Mouse (Mus musculus) brain, embryonic 18.5 days (tissue): ENCODE data around the gene Klk6.

Experiments used
- DNase-seq: peaks from one replicate; pipeline ENCODE4 v3.0.0-alpha.2; 2012; ENCODE audit warnings: low read depth, low spot score

Gene Klk6

GRCm38 (mm10) chr7:43824199-43824598, at the start of gene Klk6:
TSS of gene Klk6 (plus strand) at chr7:43824499.
- no peak for DNase-seq

GRCm38 (mm10) chr7:43774802-43775201, 49.5 kb upstream of the Klk6 start:
- DNase-seq, result no peak

- DNase-seq, result no peak
Observed at GRCm38 (mm10) chr7:43775311-43776057, 48.8 kb upstream of the Klk6 start.

- no peak for DNase-seq
Observed at GRCm38 (mm10) chr7:43776506-43776905, 47.8 kb upstream of the Klk6 start.

GRCm38 (mm10) chr7:43777423-43777822, 46.9 kb upstream of the Klk6 start:
- DNase-seq, result no peak

GRCm38 (mm10) chr7:43778176-43778970, 45.9 kb upstream of the Klk6 start:
- no peak for DNase-seq

- DNase-seq, result no peak
Observed at GRCm38 (mm10) chr7:43780241-43780640, 44.1 kb upstream of the Klk6 start.

GRCm38 (mm10) chr7:43780746-43781145, 43.6 kb upstream of the Klk6 start, which contains the start of gene Klk10:
TSS of gene Klk10 (plus strand) at chr7:43781035.
- no peak for DNase-seq

GRCm38 (mm10) chr7:43781541-43781940, 42.8 kb upstream of the Klk6 start:
- DNase-seq, result no peak

- no peak for DNase-seq
Observed at GRCm38 (mm10) chr7:43782275-43783265, 41.7 kb upstream of the Klk6 start.

GRCm38 (mm10) chr7:43785286-43785685, 39.0 kb upstream of the Klk6 start:
- DNase-seq, result no peak

GRCm38 (mm10) chr7:43788096-43788495, 36.2 kb upstream of the Klk6 start:
- no peak for DNase-seq

- DNase-seq, result no peak
Observed at GRCm38 (mm10) chr7:43789295-43789694, 35.0 kb upstream of the Klk6 start.

- DNase-seq, result no peak
Observed at GRCm38 (mm10) chr7:43791591-43791990, 32.7 kb upstream of the Klk6 start, which contains the start of gene Klk9. TSS of gene Klk9 (plus strand) at chr7:43791891.

- DNase-seq, result no peak
Observed at GRCm38 (mm10) chr7:43796355-43796754, 27.9 kb upstream of the Klk6 start.

- DNase-seq, result no peak
Observed at GRCm38 (mm10) chr7:43797333-43797769, 26.9 kb upstream of the Klk6 start, which contains the start of gene Klk8. TSS of gene Klk8 (plus strand) at chr7:43797577.

GRCm38 (mm10) chr7:43797844-43798462, 26.3 kb upstream of the Klk6 start:
- DNase-seq, result no peak

- DNase-seq, result no peak
Observed at GRCm38 (mm10) chr7:43799876-43800275, 24.4 kb upstream of the Klk6 start.

- DNase-seq, result no peak
Observed at GRCm38 (mm10) chr7:43810994-43811393, 13.3 kb upstream of the Klk6 start, which contains the start of gene Klk7. TSS of gene Klk7 (plus strand) at chr7:43811294.

GRCm38 (mm10) chr7:43815211-43815610, 9.1 kb upstream of the Klk6 start:
- no peak for DNase-seq

- no peak for DNase-seq
Observed at GRCm38 (mm10) chr7:43816746-43817145, 7.6 kb upstream of the Klk6 start.
